Mouse (Mus musculus) hindbrain, embryonic 16.5 days (tissue): ENCODE measurements around the gene Rnf34. TPM values are rescaled to one million over a fixed set of nuclear protein-coding genes. Genes with fewer than 3 reads are reported as not detected.

Source experiments
- ATAC-seq: fragments of 200-750 bp; cut with Nextera tagmentation; 2 replicates; pipeline ENCODE4 v1.8.0; 2017; ENCODE audit warnings: moderate TSS enrichment, moderate library complexity
- H3K27ac ChIP-seq: fragments of 300-500 bp; sonication (generic); 2 replicates; pipeline ENCODE4 v1.5.1; 2014; ENCODE audit warnings: low read depth, mild to moderate bottlenecking, control low read depth, low read length, moderate library complexity
- H3K27me3 ChIP-seq: fragments of 300-500 bp; sonication (generic); replicated peaks from 2 replicates; pipeline ENCODE4 v1.6.1; 2014; ENCODE audit warnings: low read length; ENCODE audit not compliant: control insufficient read depth, insufficient read depth
- H3K36me3 ChIP-seq: fragments of 300-500 bp; sonication (generic); 2 replicates; pipeline ENCODE4 v1.6.1; 2014; ENCODE audit warnings: mild to moderate bottlenecking, low read length, moderate library complexity, mixed read lengths; ENCODE audit not compliant: control insufficient read depth, insufficient read depth
- H3K4me1 ChIP-seq: fragments of 300-500 bp; sonication (generic); 2 replicates; pipeline ENCODE4 v1.6.1; 2014; ENCODE audit warnings: low read depth, low read length; ENCODE audit not compliant: control insufficient read depth, insufficient read depth
- H3K4me2 ChIP-seq: fragments of 300-500 bp; sonication (generic); 2 replicates; pipeline ENCODE4 v1.6.1; 2014; ENCODE audit warnings: mild to moderate bottlenecking, low read length, control low read depth, moderate library complexity
- H3K4me3 ChIP-seq: fragments of 300-500 bp; sonication (generic); 2 replicates; pipeline ENCODE4 v1.5.1; 2014; ENCODE audit warnings: mild to moderate bottlenecking, low read length, control low read depth, moderate library complexity
- H3K9ac ChIP-seq: fragments of 300-500 bp; sonication (generic); 2 replicates; pipeline ENCODE4 v1.6.1; 2014; ENCODE audit warnings: low read depth, mild to moderate bottlenecking, control low read depth, low read length, moderate library complexity
- H3K9me3 ChIP-seq: fragments of 300-500 bp; sonication (generic); 2 replicates; pipeline ENCODE4 v1.6.1; 2014; ENCODE audit warnings: mild to moderate bottlenecking, low read length, moderate library complexity; ENCODE audit not compliant: control insufficient read depth
- WGBS: fragments of 180-500 bp; shearing (Covaris S2); extraction: QIAGEN DNeasy Blood & Tissue Kit; methylation state at CpG from one replicate; pipeline ENCODE4 v1.1.7; 2014; 5-methylcytosine and 5-hydroxymethylcytosine counted together
- polyA plus RNA-seq: library from polyadenylated mRNA; unstranded; fragments of >200 nt; fragmentation: Nextera tagmentation; extraction: Ambion mirVana; gene quantifications from 2 replicates; pipeline ENCODE4 v1.2.1, GENCODE M21; 2015

Rnf34 gene
- 46.5 and 52.2 TPM in 2 replicates for polyA plus RNA-seq

DNA sequence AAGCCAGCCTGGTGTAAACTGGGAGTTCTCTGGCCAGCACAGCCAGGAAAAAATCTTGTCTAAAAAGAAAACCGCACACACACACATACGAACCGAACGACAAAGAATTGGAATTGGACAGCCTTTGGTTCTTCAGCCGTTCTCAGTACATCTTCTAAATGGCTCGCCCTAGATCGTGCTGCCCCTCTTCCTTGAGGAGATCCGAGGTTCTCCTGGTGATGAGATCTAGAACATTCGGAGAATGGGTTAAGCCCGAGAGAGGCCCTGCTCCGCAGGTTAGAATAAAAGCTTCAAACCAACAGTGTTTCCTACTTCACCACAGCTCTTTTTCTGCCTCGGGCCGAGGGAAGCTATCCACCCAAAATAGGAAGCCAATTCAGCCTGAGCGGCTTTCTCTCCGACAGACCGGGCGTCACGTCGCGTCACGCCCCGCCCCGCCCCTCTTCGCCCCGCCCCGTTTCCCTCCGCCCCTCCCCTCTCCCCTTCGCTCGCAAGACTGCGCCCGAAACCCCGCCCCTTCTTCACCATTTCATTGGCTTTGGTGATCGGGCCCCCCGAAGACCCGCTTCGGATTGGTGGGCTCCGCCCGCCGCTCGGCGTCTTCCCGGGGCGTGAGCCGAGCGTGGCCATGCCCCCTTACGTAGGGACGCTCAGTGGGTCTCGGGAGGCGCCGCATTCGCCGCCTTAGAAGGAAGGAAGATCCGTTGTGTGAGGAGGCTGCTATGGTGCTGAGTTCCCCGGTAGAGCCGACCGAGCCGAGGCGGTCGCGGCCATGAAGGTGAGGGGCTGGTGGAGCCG lies at the start of gene Rnf34:
Gene Rnf34 (plus strand): TSS at position 528 of the 798 bp plus-strand sequence.
- H3K4me3 ChIP-seq = peak within 1 kb of the TSS; percentile 89
- H3K27ac ChIP-seq = peak within 1 kb of the TSS; percentile 91
- ATAC-seq = peak; percentile 100
- peaks cover 11% of the 10 kb centered on the region for H3K4me1 ChIP-seq
- no peaks in the 10 kb centered on the region for H3K9me3 ChIP-seq
- peak within 1 kb of the TSS; percentile 92 for H3K9ac ChIP-seq
- no peaks in the 10 kb centered on the region for H3K36me3 ChIP-seq
- no peaks in the 10 kb centered on the region for H3K27me3 ChIP-seq
- H3K4me2 ChIP-seq = peak within 1 kb of the TSS; percentile 69
- WGBS = 1% methylated on average over 58 of the region's 61 CpGs

DNA sequence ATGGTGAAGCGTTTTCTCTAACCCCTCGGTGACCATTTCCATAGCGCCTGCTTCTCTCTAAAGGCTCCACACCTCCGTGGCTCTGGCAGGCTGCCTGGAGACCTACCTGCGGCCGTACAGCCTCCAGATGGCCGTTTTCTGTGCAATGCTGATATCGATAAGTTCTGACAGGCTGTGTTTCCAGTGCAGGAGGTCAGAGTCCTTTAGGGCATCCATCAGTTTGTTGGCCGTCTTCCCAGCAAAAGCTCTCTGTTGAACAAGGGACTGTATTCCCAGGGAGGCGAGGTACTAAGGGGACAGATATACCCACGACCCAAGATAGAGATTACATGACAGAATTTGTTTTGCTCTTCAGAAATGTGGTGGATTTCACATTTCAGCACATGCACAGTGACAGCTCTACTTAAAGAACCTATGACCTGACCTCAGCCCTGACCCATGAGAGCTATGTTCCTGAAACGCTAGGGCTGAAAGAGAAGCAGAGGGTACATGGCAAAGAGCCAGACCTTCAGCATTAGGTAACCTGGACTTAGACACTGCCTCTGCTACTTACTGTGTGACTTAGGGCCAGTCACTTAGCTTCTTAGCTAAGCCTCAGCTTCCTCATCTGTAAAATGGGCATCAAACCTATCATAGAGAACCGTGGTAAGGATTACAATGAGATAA lies 49.4 kb upstream of the Rnf34 start:
- 74% methylated on average over 13 of the region's 13 CpGs for WGBS
- Histone ChIP-seq H3K36me3 (peaks cover 61% of the 10 kb centered on the region), H3K9me3 (no peaks in the 10 kb centered on the region), H3K27ac (peak overlapping the region; percentile 7), H3K27me3 (no peaks in the 10 kb centered on the region), H3K4me2 (no peak overlapping the region), H3K4me3 (no peak overlapping the region), H3K9ac (no peak overlapping the region), H3K4me1 (peaks cover 20% of the 10 kb centered on the region)
- peak; percentile 14; the same call in 1 of the 2 replicates for ATAC-seq

DNA sequence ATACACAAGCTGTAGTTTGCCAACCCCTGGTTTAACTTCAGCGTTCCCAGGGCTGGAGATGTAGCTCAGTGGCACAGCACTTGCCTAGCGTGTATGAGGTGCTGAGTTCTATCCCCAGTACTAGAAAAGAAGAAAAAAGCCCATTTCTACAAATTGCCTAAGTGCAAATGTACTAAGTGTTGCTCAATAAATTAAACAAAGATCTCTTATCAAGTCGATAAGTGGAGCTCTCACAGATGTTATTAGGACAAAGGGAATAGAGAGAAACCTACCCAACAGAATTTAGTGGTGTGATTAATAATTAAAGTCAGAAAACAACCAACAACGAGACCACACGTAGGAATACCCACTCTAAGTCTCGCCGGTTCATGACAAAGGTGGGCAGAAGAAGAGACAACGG lies 48.2 kb upstream of the Rnf34 start:
- H3K4me3 ChIP-seq = no peak overlapping the region
- no peak for ATAC-seq
- no peak overlapping the region for H3K9ac ChIP-seq

DNA sequence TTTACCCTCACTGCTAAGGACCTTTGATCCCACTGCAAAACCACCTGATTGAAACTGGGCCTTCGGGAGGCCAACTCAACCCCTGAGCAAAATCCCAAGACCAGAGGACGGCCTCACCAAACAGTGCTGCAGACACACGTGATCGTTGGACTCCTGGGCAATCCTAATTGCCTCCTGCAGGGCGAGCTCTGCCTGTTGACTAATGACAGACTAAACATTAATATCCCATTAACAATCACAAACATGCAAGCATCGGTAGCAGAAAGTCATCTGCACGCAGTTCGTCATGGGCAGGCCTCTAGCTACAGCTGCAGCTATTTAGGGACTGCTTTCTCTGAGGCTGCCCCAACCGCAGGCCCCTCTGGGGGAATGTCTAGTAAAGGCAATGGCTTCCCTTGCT lies 47.1 kb upstream of the Rnf34 start:
- Histone ChIP-seq H3K9ac (no peak overlapping the region), H3K36me3 (peaks cover 67% of the 10 kb centered on the region), H3K9me3 (no peaks in the 10 kb centered on the region), H3K4me3 (no peak overlapping the region), H3K27me3 (no peaks in the 10 kb centered on the region), H3K4me2 (no peak overlapping the region), H3K4me1 (peaks cover 20% of the 10 kb centered on the region), H3K27ac (0 out of 2 replicates have a peak overlapping the region, but pooled peaks have one; percentile 9)
- no peak for ATAC-seq
- WGBS = 68% methylated on average over 9 of the region's 9 CpGs

More for the DNA sequence above, 48.2 kb upstream of the Rnf34 start:
- Histone ChIP-seq H3K4me2 (no peak overlapping the region), H3K9me3 (no peaks in the 10 kb centered on the region), H3K36me3 (peaks cover 66% of the 10 kb centered on the region), H3K27ac (no peak overlapping the region), H3K4me1 (peaks cover 20% of the 10 kb centered on the region), H3K27me3 (no peaks in the 10 kb centered on the region)
- WGBS = 96% methylated on average over 8 of the region's 8 CpGs

DNA sequence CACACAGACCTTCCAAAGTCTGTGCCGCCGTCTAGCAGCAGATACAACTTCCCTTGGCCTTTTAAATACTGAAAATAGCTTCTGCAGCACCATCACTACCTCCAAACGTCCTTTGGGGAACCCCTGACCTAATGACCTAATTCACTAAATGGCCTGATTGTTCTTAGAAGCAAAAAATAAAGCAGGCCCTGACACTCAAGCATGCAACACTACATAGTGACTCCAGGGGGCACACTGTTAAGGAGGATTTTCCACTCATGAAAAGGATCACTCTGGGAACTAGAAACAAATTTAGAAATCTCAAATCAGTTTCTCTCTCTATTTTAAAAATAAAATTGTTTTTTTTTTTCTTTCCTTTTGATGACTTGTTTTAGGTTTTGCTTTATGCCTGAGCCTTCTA lies 44.3 kb upstream of the Rnf34 start:
- H3K9me3 ChIP-seq = no peaks in the 10 kb centered on the region
- no peak overlapping the region for H3K4me3 ChIP-seq
- no peak overlapping the region for H3K9ac ChIP-seq
- H3K27me3 ChIP-seq = no peaks in the 10 kb centered on the region
- H3K4me2 ChIP-seq = no peak overlapping the region
- peaks cover 3% of the 10 kb centered on the region; the same call in 1 of the 2 replicates for H3K4me1 ChIP-seq
- peaks cover 56% of the 10 kb centered on the region for H3K36me3 ChIP-seq
- 59% methylated on average over 3 of the region's 3 CpGs for WGBS
- no peak for ATAC-seq
- H3K27ac ChIP-seq = no peak overlapping the region

DNA sequence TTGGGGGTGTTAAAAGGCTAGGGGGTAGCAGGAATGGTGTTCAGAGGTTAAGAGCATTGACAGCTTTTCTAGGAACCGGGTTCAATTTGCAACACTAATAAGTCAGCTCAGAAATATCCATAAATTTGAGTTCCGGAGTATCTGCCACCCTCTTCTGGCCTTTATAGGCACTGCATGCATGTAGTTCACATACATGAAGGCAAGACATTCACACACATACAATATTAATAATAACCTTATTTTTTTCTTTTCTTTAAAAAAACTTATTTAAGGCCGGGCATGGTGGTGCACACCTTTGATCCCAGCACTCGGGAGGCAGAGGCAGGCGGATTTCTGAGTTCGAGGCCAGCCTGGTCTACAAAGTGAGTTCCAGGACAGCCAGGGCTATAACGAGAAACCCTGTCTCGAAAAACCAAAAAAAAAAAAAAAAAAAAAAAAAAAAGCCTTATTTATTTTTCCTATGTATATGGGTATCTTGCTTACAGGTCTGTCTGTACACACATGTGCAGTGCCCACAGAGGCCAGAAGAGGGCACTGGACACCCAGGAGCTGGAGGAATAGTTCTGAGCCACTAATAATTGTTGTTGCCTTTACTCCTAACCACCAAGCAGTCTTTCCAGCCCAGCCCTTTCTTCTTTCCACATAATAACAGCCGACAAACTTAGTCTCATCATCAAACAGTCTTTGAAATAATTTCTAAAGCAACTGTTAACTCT lies 38.3 kb upstream of the Rnf34 start:
- WGBS = 93% methylated on average over 9 of the region's 9 CpGs

DNA sequence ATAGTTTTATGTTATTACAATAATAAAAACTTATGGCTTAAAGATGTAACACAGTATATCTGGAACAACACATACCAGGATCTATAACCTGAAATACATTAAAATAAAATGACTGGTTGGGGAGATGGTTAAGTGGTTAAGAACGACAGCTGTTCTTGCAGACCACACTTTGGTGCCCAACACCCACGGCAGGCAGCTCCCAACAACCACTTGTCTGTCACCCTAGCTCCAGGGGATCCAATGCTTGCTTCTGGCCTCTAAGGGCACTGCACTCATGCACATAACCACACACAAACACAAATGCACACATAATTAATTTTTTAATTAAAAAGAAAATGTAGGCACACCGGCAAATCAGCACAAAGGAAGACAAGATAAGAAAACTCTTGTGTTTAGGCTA lies 37.1 kb upstream of the Rnf34 start:
- Histone ChIP-seq H3K4me1 (no peaks in the 10 kb centered on the region), H3K9me3 (no peaks in the 10 kb centered on the region), H3K4me2 (no peak overlapping the region), H3K27ac (no peak overlapping the region), H3K36me3 (peaks cover 43% of the 10 kb centered on the region), H3K9ac (no peak overlapping the region), H3K27me3 (no peaks in the 10 kb centered on the region), H3K4me3 (no peak overlapping the region)
- 79% methylated on average over 3 of the region's 3 CpGs for WGBS
- ATAC-seq = no peak

More for the DNA sequence above, 38.3 kb upstream of the Rnf34 start:
- no peak overlapping the region for H3K4me2 ChIP-seq
- no peak for ATAC-seq
- H3K4me3 ChIP-seq = no peak overlapping the region
- peaks cover 44% of the 10 kb centered on the region for H3K36me3 ChIP-seq
- H3K27me3 ChIP-seq = no peaks in the 10 kb centered on the region
- no peak overlapping the region for H3K9ac ChIP-seq
- no peak overlapping the region for H3K27ac ChIP-seq
- H3K9me3 ChIP-seq = no peaks in the 10 kb centered on the region
- no peaks in the 10 kb centered on the region for H3K4me1 ChIP-seq

DNA sequence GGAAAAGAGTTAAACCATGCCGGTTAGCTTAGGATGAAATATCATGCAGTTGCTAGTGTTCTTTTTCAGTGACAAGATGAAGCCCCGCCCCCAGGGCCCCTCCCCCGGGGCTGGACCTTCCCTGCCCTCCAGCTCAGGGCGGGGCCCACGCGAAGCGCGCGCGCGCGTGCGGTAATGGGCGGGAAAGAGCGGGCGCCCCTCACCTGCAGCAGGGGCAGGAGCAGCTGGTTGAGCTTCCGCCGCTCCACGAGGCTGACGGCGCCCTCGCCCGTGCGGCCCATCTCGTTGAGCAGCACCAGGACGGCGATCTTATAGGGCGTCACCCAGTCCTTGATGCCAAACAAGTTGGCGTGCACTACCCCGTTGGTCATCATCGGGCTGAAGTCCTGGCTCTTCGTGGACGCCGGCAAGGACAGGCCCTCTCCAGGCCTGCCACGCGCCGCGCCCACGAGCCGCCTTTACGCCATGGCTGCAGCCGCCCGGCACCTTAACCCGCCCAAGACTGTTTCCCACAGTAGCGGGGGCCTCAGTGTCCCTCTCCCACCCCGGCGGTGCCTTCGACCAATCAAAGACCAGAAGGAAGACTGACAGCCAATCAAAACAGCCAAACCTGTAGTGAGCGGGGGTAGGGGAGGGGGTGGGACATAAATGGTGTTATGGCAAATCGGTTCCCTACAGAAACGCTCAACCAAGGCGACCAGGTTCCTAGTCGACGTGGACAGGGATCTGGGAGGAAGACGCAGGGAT lies 28.9 kb upstream of the Rnf34 start, which contains the start of gene Anapc5:
Gene Anapc5 (minus strand): TSS at position 563 of the 747 bp plus-strand sequence.
- peak within 1 kb of the TSS; percentile 92 for H3K9ac ChIP-seq
- under 1% methylated on average over 55 of the region's 55 CpGs for WGBS
- H3K27me3 ChIP-seq = no peaks in the 10 kb centered on the region
- H3K27ac ChIP-seq = peak within 1 kb of the TSS; percentile 98
- peaks cover 11% of the 10 kb centered on the region for H3K4me1 ChIP-seq
- ATAC-seq = peak; percentile 100
- no peaks in the 10 kb centered on the region for H3K9me3 ChIP-seq
- peak within 1 kb of the TSS; percentile 91 for H3K4me3 ChIP-seq
- H3K36me3 ChIP-seq = peaks cover 22% of the 10 kb centered on the region
- H3K4me2 ChIP-seq = peak within 1 kb of the TSS; percentile 62
